10 mouse cellular contexts compared by ENCODE assay signal in the genomic region with DNA sequence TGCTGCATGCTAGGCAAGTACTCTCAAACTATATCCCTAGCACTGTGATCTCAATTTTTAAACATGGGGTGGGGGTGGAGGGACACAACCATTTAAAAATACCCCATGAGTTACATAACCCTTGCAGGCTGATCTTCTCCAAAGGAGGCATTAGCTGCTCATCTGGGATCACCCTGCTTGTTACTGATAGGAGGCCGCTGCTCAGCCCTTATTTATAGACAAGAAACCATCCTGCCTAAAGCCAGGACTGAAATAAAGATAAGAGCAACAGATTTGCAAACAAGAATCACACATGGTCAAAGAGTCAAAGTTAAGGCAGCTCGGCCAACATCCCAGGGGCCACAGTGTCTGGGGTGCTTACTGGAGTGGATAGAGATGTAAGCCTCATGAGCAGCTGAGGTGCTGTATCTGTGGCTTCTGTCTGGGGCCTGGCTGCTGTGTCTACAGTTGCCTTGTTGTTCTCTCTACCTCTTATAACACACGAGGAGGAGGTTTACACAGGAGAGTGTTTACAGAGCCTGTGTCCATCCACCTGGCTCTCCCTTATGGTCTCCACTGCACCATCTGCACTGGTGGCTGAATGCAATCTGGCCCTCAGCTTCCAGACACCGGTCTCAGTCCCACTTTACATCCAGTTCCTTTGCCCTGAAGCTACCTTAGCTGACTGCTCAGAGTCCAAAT. TPM values are rescaled to one million over a fixed set of nuclear protein-coding genes. Genes with fewer than 3 reads are reported as not detected.
DNase-seq lines count a peak whose midpoint lies in the region; ATAC-seq and TF ChIP-seq lines count a peak whose summit lies in the region.
"Had no signal": no experiment of that assay in that cellular context is flagged by ENCODE, and none has a peak within 500 bp of the region (broad histone marks: within the 10 kb centered on the region; RNA-seq: fewer than 3 reads in every experiment).

No protein-coding gene starts in this region.

- TF ChIP-seq CTCF in lung, postnatal 0 days (IDR thresholded peaks at IDR 0.05) = no peak

- 21% methylated on average over 4 of the region's 4 CpGs for WGBS in heart, embryonic 14.5 days
- 38% methylated on average over 4 of the region's 4 CpGs for WGBS in intestine, embryonic 16.5 days
- 34% methylated on average over 4 of the region's 4 CpGs for whole genome bisulfite sequencing in liver, embryonic 15.5 days (ENCODE audit: insufficient replicate concordance)
- WGBS in lung, postnatal 0 days = 46% methylated on average over 4 of the region's 4 CpGs
- WGBS in midbrain, embryonic 16.5 days = 78% methylated on average over 4 of the region's 4 CpGs

- no peak overlapping the region for H3K4me2 ChIP-seq in heart, embryonic 14.5 days (ENCODE audit: low read length)
- H3K4me2 ChIP-seq in intestine, embryonic 16.5 days (ENCODE audit: low read depth, low read length) = no peak overlapping the region
- no peak overlapping the region for H3K4me2 ChIP-seq in liver, embryonic 15.5 days
- H3K4me2 ChIP-seq in lung, postnatal 0 days (replicated peaks; ENCODE audit: low read depth, low read length) = no peak overlapping the region
- no peak overlapping the region for H3K4me2 ChIP-seq in midbrain, embryonic 16.5 days (ENCODE audit: low read length)
- H3K4me2 ChIP-seq: limb, embryonic 15.5 days had no signal

- no peak overlapping the region for H3K4me3 ChIP-seq in heart, embryonic 14.5 days (ENCODE audit: control insufficient read depth in 1 of 2, insufficient read depth in 1 of 2, low read depth in 1 of 2, low read length in 2 of 2)
- H3K4me3 ChIP-seq in intestine, embryonic 16.5 days (ENCODE audit: low read length) = no peak overlapping the region
- no peak overlapping the region for H3K4me3 ChIP-seq in liver, embryonic 15.5 days (replicated peaks)
- H3K4me3 ChIP-seq in lung, postnatal 0 days (ENCODE audit: low read depth, low read length) = no peak overlapping the region
- no peak overlapping the region for H3K4me3 ChIP-seq in midbrain, embryonic 16.5 days (ENCODE audit: low read depth, low read length)
- H3K4me3 ChIP-seq: limb, embryonic 15.5 days had no signal

- DNase-seq in heart, postnatal 14 days = no peak
- peak; percentile 80 to 84 for DNase-seq in cerebellum, adult 18-20 months
- DNase-seq in thymus, adult 18-20 months = no peak
- DNase-seq in lung, postnatal 0 days (ENCODE audit: low spot score) = no peak
- DNase-seq: adrenal gland, postnatal 14 days had no signal

- ATAC-seq in heart, embryonic 14.5 days (ENCODE audit: insufficient number of reproducible peaks, insufficient read depth, low FRiP score, low read depth) = no peak
- ATAC-seq in intestine, embryonic 16.5 days = peak; percentile 48; the same call in 1 of the 2 replicates
- peak; percentile 62 for ATAC-seq in liver, embryonic 15.5 days (ENCODE audit: insufficient read depth)
- no peak for ATAC-seq in lung, postnatal 0 days
- ATAC-seq in midbrain, embryonic 16.5 days = no peak

- H3K9ac ChIP-seq in heart, embryonic 14.5 days (ENCODE audit: low read length) = no peak overlapping the region
- no peak overlapping the region for H3K9ac ChIP-seq in intestine, embryonic 16.5 days (ENCODE audit: low read depth, low read length)
- H3K9ac ChIP-seq in liver, embryonic 15.5 days = no peak overlapping the region
- no peak overlapping the region for H3K9ac ChIP-seq in lung, postnatal 0 days (replicated peaks; ENCODE audit: low read depth)
- H3K9ac ChIP-seq in midbrain, embryonic 16.5 days (ENCODE audit: low read depth, low read length) = no peak overlapping the region
- H3K9ac ChIP-seq: limb, embryonic 15.5 days had no signal

- H3K36me3 ChIP-seq in heart, embryonic 14.5 days (ENCODE audit: control insufficient read depth, insufficient read depth, low read length) = no peaks in the 10 kb centered on the region
- no peaks in the 10 kb centered on the region for H3K36me3 ChIP-seq in intestine, embryonic 16.5 days (ENCODE audit: control insufficient read depth, insufficient read depth, low read length)
- no peaks in the 10 kb centered on the region for H3K36me3 ChIP-seq in liver, embryonic 15.5 days (replicated peaks)
- no peaks in the 10 kb centered on the region for H3K36me3 ChIP-seq in lung, postnatal 0 days (ENCODE audit: insufficient read depth, low read length)
- no peaks in the 10 kb centered on the region for H3K36me3 ChIP-seq in midbrain, embryonic 16.5 days (ENCODE audit: control insufficient read depth, insufficient read depth, low read length)
- H3K36me3 ChIP-seq: limb, embryonic 15.5 days had no signal

- peak overlapping the region; percentile 15 to 56 for H3K27ac ChIP-seq in heart, embryonic 14.5 days (replicated peaks in 1 of 2; ENCODE audit: control insufficient read depth in 1 of 2, insufficient read depth in 1 of 2, low read depth in 2 of 2, low read length in 2 of 2)
- H3K27ac ChIP-seq in intestine, embryonic 16.5 days (ENCODE audit: low read length) = no peak overlapping the region
- H3K27ac ChIP-seq in liver, embryonic 15.5 days (replicated peaks) = peak overlapping the region; percentile 64
- H3K27ac ChIP-seq in lung, postnatal 0 days (ENCODE audit: low read length) = no peak overlapping the region
- H3K27ac ChIP-seq in midbrain, embryonic 16.5 days (ENCODE audit: low read length) = no peak overlapping the region
- H3K27ac ChIP-seq: limb, embryonic 15.5 days had no signal

- peaks cover 18 to 37% of the 10 kb centered on the region in 2 experiments for H3K4me1 ChIP-seq in heart, embryonic 14.5 days (ENCODE audit: control insufficient read depth in 2 of 2, insufficient read depth in 2 of 2, low read length in 2 of 2)
- peaks cover 2% of the 10 kb centered on the region; the same call in 1 of the 2 replicates for H3K4me1 ChIP-seq in intestine, embryonic 16.5 days (ENCODE audit: control insufficient read depth, insufficient read depth, low read length)
- peaks cover 33% of the 10 kb centered on the region for H3K4me1 ChIP-seq in liver, embryonic 15.5 days (replicated peaks)
- no peaks in the 10 kb centered on the region for H3K4me1 ChIP-seq in lung, postnatal 0 days (ENCODE audit: insufficient read depth, low read depth, low read length)
- H3K4me1 ChIP-seq in midbrain, embryonic 16.5 days (ENCODE audit: control insufficient read depth, insufficient read depth, low read length) = no peaks in the 10 kb centered on the region

- no peaks in the 10 kb centered on the region for H3K9me3 ChIP-seq in heart, embryonic 14.5 days (ENCODE audit: control insufficient read depth, low read length)
- H3K9me3 ChIP-seq in intestine, embryonic 16.5 days (ENCODE audit: control insufficient read depth, low read length) = no peaks in the 10 kb centered on the region
- H3K9me3 ChIP-seq in liver, embryonic 15.5 days (replicated peaks) = no peaks in the 10 kb centered on the region
- no peaks in the 10 kb centered on the region for H3K9me3 ChIP-seq in lung, postnatal 0 days (ENCODE audit: low read length)
- H3K9me3 ChIP-seq in midbrain, embryonic 16.5 days (replicated peaks; ENCODE audit: control insufficient read depth, low read length, poor library complexity, severe bottlenecking) = no peaks in the 10 kb centered on the region
- H3K9me3 ChIP-seq: limb, embryonic 15.5 days had no signal

- no peaks in the 10 kb centered on the region for H3K27me3 ChIP-seq in heart, embryonic 14.5 days (ENCODE audit: control insufficient read depth, insufficient read depth, low read length)
- no peaks in the 10 kb centered on the region for H3K27me3 ChIP-seq in intestine, embryonic 16.5 days (replicated peaks; ENCODE audit: control insufficient read depth, insufficient read depth, low read length)
- no peaks in the 10 kb centered on the region for H3K27me3 ChIP-seq in liver, embryonic 15.5 days
- H3K27me3 ChIP-seq in lung, postnatal 0 days (replicated peaks; ENCODE audit: insufficient read depth, low read length) = no peaks in the 10 kb centered on the region
- no peaks in the 10 kb centered on the region for H3K27me3 ChIP-seq in midbrain, embryonic 16.5 days (ENCODE audit: control insufficient read depth, insufficient read depth, low read depth, low read length)
- H3K27me3 ChIP-seq: limb, embryonic 15.5 days had no signal

- no peak for TF ChIP-seq EP300 in lung, postnatal 0 days (IDR thresholded peaks at IDR 0.05)

- intact Hi-C loops in heart, postnatal 14 days (cut with DNase I) = no loop called here

RNA-seq across cellular contexts. Expression of gene Cdc14b, which starts 38.0 kb away (rescaled TPM):
- polyA plus RNA-seq in heart, embryonic 14.5 days (2014; fragmentation: Nextera tagmentation; extraction: Ambion mirVana) = 15.7 and 21.0 TPM in 2 replicates
- total RNA-seq in heart, postnatal 14 days (2021) = 1 to 10 TPM; 8.9 to 9.0 TPM
- 22.5 and 27.1 TPM in 2 replicates for polyA plus RNA-seq in intestine, embryonic 16.5 days (2015; fragmentation: Nextera tagmentation; extraction: Ambion mirVana)
- polyA plus RNA-seq in liver, embryonic 15.5 days (2015; fragmentation: Nextera tagmentation; extraction: Ambion mirVana) = 8.6 and 8.8 TPM in 2 replicates
- polyA plus RNA-seq in lung, postnatal 0 days (2015; fragmentation: Nextera tagmentation; extraction: Ambion mirVana) = 4.7 and 5.3 TPM in 2 replicates
- 1.5 and 2.3 TPM in 2 replicates for polyA plus RNA-seq in midbrain, embryonic 16.5 days (2015; fragmentation: Nextera tagmentation; extraction: Ambion mirVana)

Comparison
In these comparisons a context has a peak if more than half of its experiments do, and no peak if none do; other contexts are left out.
1. ATAC-seq: peak in intestine, embryonic 16.5 days (single experiment) and liver, embryonic 15.5 days (single experiment); none in heart, embryonic 14.5 days (single experiment), lung, postnatal 0 days (single experiment) and midbrain, embryonic 16.5 days (single experiment).
2. H3K27ac ChIP-seq: peak in heart, embryonic 14.5 days (2 of 2) and liver, embryonic 15.5 days (single experiment); none in intestine, embryonic 16.5 days (single experiment), lung, postnatal 0 days (single experiment) and midbrain, embryonic 16.5 days (single experiment).
3. DNase-seq: peak in cerebellum, adult 18-20 months (2 of 2); none in heart, postnatal 14 days (0 of 2), thymus, adult 18-20 months (0 of 2) and lung, postnatal 0 days (single experiment).